Mouse (Mus musculus) T-cell, adult 2 months (primary cell): ENCODE results near the gene Olfr12.

Experiments used
- DNase-seq: peaks from one replicate; pipeline ENCODE4 v3.0.0; 2022; ENCODE audit warnings: low spot score

Olfr12 gene

DNA sequence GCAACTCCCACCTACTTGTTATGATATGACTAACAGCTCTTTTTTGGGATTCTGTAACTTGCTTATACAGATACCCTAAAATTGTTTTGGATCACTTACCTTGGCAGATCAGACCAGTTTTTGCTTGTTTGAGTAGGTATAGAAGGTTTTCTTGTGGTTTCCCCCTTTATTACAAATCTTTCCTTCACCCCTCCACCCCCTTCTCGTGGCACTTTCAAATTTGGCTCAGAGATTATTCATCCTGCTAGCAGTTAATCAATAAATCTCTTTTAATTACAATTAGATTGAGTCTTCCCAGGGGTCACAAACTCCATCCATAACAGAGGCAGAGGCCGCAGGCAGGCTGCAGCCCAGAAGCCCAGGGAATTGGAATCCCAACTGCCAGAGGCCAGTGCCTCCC lies at the start of gene Olfr12:
Olfr12 (plus strand) TSS at position 301 of the 400 bp plus-strand sequence.
- no peak for DNase-seq

DNA sequence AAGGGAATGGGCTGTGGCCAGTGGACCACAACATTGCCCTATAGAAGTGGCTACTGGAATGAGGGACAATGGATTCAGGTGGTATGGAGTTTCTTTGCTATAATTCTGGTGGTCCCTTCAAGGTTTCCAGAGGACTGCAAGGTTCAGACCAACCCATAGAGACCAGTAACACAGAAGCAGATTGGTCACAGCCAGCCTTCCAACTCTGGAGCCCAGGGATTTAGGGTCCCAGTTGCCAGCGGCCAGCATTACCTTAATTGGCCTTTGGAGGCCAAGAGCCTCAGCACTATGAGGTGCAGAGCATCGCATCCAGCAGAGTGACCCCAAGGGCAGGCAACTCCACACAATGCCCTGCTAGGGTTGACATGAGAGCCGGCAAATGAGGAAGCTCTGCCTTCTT lies 46.6 kb upstream of the Olfr12 start, which contains the start of gene Olfr1413:
Olfr1413 (plus strand) TSS at position 301 of the 400 bp plus-strand sequence.
- no peak for DNase-seq

DNA sequence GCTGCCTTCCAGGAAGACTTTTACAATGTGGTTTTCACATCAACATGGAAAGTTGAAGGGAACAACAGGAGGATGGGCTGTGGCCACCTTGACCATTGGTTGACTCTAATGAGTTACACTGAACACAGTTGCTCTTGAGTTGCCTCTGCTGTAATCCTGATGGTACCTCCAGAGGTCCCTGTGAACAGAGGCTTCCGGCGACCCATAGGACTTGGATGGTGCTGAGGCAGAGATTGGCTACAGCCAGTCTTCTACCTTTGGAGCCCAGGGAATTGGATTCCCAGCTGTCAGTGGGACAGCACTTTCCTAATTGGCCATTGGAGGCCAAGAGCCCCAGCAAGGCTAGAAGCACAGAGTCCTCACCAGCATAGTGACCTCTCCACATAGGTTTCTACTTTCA lies 32.1 kb upstream of the Olfr12 start, which contains the start of gene Olfr1412:
Olfr1412 (plus strand) TSS at position 301 of the 400 bp plus-strand sequence.
- no peak for DNase-seq

DNA sequence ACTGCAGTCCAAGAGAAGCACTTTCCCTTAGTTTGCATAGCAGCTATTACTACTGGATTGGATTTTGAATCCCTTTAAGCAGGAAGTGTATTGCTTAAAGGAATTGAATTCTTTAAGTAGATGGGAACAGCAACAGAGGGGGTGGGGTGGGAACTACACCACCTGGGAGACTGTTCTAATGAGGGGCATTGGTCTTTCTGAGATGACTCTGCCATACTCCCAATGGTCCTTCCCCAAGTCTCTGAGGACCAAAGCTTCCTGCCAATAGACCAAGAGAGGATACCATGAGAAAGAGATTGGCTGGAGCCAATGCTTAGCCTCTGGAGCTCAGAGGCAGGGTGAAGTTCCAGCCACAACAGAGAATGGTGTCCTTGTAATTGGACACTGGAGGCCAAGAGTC lies 23.5 kb upstream of the Olfr12 start, which contains the start of gene Olfr1411:
Olfr1411 (plus strand) TSS at position 301 of the 400 bp plus-strand sequence.
- DNase-seq = no peak

DNA sequence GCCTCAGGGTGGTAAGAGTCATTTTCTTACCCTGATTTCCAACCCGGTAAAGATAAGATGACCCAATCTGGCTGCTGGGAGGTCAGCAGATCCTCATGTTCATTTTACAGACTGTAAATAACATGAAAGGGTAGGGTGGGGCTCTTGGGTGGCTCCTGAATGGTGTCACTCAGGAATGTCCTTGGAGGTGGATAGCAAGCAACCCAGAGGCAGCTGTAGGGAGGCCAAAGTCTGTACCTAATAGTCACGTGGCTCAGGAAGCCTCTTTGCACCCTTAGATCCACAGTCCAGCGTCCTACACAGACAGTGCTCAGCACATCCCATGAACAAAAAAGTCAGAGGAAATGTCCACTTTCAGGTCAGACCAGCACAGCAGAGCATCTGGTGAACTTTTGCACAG lies 21.6 kb upstream of the Olfr12 start:
- DNase-seq = no peak

DNA sequence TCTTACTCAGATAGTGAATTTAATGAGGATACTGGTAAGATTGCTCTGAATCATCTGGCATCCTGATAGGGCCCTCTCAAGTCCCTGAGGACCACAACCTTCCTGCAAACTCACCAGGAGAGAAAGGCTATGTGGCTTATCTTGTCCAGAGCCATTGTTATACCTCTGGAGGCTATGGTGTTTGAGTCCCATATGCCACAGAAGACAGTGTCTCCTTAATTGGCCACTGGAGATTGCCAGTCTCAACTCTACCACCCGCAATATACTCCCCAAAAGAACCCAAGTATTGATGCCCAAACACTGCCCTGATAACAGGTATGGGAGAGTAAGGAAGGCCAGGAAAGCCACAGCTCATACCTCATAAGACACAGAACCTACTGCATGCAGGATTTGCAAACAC lies 12.1 kb upstream of the Olfr12 start, which contains the start of gene Olfr1410:
Olfr1410 (plus strand) TSS at position 301 of the 400 bp plus-strand sequence.
- no peak for DNase-seq

DNA sequence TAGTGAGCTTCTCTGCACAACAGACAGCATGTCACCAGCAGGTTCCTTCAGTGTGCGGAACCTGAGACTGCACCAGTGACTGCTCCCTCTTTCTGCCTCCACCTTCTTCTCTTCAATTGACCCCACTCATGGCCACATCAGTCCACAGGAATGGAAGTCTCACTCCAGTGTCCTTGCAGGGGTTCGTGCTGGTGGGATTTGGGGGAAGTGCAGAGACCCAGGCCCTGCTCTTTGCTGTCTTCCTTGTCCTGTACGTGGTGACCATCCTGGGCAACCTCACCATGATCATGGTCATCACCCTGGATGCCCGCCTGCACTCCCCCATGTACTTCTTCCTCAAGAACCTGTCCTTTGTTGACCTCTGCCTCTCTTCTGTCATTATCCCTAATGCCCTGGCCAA lies 9.9 kb upstream of the Olfr12 start:
- no peak for DNase-seq

DNA sequence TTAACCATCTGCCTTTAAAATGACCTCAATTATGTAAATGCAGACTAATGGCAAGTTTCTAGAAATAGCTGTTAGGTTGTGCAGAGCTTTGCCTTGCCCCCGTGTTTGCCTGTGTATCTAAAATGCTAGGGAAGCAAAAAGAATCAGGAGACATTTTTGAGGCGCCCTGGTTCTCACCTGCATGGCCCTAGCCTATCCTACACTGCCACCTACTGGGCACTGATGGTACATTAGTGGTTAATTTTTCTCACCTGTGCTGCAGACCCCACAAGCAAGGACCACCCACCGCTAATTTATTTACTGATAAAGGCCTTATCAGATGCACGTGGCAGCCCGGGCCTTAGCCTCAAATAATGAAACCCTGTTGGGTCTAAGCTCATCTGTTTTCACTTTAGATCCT lies 6.6 kb upstream of the Olfr12 start:
- peak; percentile 60 for DNase-seq

DNA sequence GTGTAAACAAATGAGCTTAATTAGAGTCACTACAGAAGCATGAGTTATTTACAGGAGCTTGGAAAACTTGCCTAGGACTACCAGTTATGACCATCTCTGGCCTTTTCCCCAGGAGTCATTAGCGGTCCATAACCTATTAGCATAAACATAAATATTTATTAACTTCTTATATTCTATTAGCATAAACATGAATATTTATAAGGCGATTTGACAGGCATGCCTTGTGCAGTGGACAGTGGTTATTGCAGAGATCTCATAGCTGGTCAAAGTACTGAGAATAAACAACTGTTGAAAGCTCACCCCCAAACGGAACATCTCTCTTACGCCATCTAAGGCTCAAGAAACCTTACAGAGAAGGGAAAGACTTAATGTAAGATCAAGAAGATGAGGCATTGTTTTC lies 4.4 kb upstream of the Olfr12 start:
- DNase-seq = no peak

DNA sequence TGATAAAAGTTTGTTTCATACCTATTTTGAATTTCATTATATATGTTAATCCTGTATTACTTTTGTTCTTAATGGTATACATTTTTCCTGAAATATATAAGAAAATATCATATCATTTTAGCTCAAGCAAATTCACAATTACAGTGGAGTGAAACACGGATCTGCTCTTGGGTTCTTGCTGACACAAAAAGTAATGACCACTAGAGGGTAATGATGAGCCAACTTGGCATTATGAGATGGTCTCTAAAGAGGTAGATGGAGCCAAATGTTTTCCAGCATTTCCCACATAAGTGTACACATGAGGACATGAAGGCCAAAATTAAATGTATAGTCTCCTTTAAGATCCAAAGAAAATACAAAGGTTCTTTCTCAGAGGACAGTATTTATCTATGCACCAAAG lies 3.1 kb upstream of the Olfr12 start:
- DNase-seq = no peak

DNA sequence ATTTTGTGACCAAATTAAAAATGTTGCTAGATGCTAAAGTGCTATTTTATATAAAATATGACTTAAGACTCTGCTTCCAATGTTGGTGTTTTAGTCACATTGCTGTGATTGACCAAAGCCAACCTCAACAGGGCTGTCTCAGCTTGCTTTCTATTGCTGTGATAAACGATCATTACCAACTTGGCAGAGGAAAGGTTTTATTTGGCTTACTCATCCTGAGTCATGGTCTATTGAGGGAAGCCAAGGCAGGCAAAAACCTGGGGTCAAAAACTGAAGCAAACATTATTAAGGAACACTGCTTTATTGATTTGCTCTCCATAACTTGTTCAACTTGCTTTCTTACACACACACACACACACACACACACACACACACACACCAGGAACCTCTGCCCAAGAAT lies 1.5 kb upstream of the Olfr12 start:
- no peak for DNase-seq

DNA sequence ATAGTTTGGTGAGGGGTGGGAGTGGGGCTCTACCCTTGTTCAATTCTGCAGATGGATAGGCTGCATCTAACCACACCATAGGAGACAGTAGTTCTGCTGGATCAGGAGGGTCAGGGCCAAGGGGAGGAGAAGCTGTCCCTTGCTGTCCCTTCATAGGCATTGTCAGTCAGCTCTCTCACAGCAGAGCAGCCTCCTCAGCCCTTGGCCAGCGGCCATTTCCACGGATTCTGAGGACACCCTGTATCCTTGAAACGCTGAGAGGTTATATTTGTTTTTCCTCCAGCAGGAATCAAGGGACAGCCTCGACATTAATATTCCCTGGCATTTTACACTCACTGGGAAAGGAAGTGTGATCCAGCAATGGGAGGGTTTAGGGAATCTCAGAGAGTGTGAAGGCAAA lies 772 bp downstream of the Olfr12 start:
- DNase-seq = no peak

DNA sequence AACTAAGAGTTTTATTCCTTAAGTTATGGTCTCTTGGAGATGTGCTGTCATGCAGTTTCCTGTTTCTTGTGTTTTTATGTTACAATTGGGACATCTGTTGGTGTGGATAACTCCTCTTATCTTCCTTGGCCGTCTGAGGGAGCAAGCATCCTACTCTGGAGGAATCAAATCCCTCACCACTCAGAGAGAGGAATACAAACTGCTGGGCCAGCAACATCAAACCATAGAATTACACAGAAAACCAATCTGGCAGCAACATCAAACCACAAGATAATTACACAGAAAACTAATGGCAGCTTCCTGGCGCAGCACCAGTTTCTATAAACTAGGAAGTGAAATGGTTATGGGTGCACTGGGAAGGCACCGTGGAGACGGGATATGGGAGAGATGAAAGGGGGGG lies 10.6 kb downstream of the Olfr12 start:
- DNase-seq = no peak

DNA sequence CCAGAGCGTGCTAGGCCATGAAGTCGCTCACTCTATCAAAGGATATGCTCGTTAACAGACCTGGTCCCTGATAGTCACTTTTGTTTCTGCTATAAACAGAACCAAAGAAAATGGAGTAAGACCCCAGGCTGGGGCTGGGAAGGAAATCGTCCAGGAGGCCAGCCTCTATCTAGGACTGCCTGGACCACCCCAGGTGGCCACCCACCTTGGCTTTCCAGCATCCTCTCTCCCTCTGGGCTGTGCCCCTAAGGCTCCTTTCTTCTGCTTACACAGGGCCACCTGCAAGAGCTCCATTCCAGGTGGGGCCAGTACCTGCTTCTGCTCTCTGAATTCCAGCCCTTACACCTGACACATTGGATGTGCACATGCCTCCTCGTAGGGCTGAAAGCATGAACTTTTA lies 14.6 kb downstream of the Olfr12 start:
- no peak for DNase-seq

DNA sequence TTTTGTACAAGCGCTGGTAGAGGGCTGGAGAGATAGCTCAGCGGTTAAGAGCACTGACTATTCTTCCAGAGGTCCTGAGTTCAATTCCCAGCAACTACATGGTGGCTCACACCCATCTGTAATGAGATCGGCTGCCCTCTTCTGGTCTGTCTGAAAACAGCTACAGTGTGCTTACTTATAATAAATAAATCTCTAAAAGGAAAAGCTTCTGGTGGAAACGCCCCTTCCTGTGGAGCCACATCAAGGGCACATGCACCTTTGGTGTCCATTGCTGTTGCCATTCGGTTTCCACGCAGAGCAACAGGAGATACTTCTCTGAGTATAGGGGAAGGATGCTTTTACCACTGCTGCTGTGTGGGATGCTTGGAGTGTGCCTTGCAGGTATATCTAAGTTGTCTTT lies 15.4 kb downstream of the Olfr12 start:
- DNase-seq = peak; percentile 59

DNA sequence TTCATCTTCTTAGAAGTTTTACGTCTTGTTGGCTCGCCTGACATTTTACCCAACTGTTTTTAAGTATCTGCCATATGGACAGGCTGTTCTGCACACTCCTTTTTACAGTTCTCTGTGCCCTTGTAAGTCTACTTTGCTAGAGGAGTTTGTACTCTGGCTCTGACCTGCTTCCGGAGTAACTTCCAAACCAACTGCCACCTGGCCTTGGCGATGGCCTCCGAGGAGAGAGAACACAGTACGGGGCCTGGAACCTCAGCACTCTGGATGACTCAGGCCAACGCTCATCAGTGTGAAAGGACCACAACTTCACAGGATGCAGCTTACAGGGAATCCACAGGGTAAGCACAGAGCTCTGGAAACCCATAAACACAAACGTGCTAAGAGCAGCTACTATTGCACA lies 16.1 kb downstream of the Olfr12 start:
- DNase-seq = no peak

DNA sequence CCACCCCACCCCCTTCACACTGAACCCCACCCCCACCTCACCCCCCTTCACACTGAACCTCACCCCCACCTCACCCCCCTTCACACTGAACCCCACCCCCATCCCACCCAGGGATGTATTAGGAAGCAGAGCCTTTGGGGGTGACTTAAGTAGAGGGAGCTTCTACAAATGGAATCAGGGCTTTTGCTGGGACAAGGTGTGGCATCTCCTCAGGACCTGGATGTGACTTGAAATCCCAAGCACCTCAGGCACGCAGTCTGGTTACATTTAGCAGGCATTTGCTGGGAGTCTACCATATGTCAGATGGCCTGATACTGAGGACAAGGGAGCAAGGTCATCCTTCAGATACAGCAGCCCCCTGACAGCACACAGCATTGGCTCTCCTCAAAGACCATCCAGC lies 17.0 kb downstream of the Olfr12 start:
- no peak for DNase-seq

DNA sequence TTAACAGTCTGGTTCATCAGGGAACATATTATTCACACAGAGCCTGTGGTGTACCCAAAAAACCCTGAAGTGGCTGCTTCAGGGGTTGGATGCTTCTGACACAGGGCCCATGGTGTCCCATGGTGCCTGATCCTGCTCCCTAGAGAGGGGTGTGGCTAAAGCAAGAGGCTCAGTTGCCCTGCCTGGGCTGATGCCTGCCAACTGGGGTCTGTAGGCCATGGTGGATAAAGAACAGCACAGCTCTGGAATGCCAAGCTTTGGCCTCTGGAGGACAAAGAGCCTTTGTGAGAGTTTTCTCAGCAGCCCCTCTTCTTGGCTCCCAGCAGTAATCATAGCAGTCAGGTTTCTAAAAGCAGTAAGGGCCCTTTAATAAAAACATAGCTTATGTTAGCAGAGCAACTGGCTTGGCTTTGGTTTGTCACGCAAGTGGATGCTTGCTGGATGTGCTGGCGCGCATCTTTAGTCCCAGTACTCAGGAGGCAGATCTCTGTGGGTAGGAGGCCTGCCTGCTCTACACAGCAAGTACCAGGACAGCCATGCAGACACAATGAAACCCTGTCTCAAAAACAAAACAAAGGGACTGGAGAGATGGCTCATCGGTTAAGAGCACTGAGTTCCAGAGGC lies 17.5 kb downstream of the Olfr12 start:
- DNase-seq = no peak

DNA sequence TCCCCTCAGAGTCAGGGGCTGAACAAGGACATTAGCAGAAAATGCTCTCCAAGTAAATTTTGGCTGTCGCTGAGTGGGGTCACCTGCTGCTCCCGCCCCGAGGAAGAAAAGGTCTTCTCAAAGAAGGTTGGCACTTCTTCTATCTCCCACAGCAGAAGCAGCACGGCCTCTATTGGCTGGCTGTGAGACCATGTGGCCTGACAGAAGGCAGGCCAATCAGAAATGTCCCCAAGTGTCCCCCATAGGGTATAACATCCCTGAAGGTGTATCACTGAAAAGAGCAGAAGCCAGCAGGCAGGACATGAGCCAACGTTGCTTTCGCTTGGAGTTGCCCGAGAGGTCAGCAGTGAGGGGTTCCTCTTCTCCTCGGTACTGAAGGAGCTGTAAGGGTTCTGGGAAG lies 18.4 kb downstream of the Olfr12 start:
- no peak for DNase-seq

DNA sequence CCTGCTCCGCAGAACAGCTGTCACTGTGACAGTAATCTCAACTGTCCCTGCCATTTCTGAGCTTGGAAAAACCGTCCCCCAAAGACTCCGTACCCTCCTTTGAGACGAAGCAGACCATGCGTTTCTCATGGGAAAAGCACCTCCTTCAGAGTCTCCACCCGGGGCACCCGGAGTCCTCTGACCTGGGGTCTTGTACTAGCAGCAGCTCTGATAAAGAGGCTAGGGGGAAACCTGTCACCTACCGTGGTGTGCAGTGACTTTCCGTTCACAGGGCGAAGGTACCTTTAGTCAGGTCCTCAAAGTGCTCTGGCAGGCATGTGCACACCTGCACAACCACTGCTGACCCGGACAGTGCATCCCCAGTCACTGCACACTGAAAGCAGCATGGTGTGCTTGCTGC lies 19.1 kb downstream of the Olfr12 start:
- no peak for DNase-seq

DNA sequence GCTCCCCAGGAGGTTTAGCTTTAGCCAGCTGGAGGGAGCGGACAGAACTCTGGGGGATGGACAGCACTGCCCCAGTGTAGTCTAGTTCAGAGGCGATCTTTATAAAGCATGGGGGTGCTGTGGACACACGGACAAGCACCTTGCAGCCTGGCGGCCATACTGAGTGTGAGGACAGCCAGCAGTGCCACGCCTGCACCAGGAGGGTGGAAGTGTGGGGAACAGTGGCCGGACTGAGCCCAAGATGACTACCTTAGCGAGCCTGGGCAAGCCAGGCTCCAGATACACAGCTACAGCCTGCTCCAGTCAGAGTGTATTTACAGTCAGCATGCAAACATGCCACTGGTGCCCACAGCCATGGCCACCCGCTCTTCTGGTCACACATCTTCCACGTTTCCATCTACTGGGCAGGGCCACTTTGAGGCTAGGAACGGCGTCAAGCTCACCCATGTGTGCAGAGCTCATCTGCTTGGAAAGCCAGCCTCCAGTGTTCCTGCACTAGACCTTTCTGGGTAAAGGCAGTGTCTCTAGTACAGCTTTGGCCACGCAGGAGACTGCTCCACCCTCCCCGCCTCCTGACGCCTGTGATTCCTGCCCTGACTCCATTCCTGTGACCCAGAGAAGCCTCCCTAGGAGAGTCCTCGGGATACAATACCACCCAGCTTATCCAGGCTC lies 20.0 kb downstream of the Olfr12 start:
- DNase-seq = no peak

DNA sequence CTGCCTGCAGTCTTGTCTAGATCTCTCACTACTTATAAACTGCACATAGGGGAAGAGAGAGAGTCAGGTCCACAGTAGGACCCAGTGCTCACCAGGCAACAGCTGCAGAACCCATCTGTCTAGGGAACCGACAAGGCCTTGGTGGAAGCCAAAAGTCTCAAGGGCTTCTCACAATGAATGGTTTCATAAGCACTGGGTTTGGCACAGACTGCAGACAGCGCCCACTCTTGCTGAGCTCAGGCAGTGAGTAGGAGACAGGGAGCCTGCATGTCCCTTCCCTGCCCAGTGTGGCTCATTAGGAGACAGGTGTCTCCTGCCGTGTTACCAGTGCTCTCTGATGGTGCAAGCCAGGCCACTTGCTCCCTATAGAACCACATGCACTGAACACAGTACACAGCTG lies 20.6 kb downstream of the Olfr12 start:
- DNase-seq = no peak

DNA sequence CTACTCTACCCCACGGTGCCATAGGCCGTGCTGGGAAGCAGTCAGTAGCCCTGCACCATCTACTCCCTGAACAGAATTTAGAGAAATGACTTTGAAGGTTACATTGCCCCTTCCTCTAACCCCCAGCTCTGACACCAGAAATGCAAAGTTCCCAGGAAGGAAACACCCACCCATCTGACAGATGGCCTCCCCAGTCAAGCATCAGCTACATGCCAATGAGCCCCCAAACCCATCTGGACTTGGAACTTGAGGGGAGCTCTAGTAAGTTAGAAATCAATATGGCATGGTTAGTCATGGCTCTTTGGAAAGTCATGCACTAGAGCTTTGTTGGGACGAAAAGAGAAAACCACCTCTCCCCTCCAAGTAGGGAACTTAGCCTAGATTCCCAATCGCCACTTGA lies 21.1 kb downstream of the Olfr12 start:
- no peak for DNase-seq

DNA sequence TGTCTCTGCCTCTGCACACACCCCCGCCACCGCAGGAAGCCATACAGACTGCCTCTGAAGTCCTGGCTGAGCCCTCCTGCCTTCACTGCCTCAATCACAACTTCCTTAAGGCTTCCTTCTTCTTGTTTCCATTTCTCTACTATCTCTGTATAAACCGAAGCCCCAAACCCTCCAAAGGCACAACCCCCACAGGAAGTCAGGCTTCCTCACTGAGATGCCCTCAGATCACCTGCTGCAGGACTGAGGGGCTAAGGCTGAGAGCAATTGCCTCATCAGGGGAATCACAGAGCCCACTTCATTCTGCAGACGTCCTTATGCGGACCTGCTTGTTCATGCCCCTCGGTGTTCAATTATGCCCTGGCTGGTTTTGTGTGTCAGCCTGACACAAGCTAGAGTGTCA lies 22.8 kb downstream of the Olfr12 start:
- DNase-seq = peak; percentile 32
